Mouse (Mus musculus) embryo, embryonic 10.5 days (tissue): ENCODE results near the gene Oaz2.
"Not testable (repeated sequence)": the region's sequence is repeated elsewhere in the genome, so short reads cannot be mapped to it uniquely, and the experiment has no call there.

Source experiments
- DNase-seq: peaks from one replicate; pipeline ENCODE4 v3.0.0-alpha.2; 2015; ENCODE audit warnings: low spot score

The Oaz2 gene

GRCm38 (mm10) chr9:65651957-65652356 lies 15.8 kb upstream of the Oaz2 start:
- DNase-seq, result not testable (repeated sequence)

GRCm38 (mm10) chr9:65653741-65654140 lies 14.1 kb upstream of the Oaz2 start:
- DNase-seq, result no peak

DNA sequence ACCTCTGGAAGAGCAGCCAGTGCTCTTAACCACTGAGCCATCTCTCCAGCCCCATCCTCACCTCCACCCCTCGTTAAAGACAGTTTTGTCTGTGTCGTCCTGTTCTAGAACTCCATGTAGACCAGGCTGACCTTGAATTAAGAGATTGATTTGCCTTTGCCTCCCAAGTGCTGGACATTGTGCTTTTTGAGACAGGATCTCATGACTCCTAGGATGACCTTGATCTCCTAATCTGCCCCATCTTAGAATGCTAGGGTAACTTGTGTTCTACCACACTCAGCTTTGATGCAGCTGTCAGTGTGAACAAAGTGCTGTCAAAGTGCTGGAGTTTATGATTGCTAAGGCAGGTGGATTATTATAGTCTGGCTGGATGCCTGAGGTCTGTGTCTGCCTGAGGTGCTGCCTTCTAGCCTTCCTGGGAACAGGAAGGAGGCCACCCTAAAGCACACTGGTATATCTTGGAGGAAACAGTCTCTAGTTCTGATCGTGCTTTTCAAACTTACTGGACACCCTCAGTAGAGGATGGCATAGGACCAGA lies 13.0 kb upstream of the Oaz2 start:
- DNase-seq, result no peak

GRCm38 (mm10) chr9:65655540-65655939 lies 12.3 kb upstream of the Oaz2 start:
- no peak for DNase-seq

- no peak for DNase-seq
Observed at GRCm38 (mm10) chr9:65657218-65657617, 10.6 kb upstream of the Oaz2 start.

DNA sequence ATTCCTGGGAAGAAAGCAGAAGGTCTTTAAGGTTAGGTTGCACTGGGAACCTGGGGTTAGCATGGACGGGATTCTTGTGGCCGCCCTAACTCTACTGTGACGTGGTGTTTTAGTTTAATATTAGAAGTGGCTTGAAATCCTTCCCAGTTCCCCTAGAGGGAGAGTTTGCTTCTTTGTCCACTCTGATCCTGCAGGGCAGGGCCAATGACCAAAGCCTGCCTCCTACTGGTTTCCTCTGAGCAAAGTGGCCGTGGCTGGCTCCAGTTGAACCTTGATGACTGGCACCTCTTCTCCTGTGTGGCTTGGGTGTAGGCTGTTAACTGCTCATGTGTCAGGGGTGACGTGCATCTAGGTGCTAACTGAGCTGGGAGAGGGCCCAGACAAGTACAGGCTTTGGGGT lies 6.8 kb upstream of the Oaz2 start:
- DNase-seq, result no peak

DNA sequence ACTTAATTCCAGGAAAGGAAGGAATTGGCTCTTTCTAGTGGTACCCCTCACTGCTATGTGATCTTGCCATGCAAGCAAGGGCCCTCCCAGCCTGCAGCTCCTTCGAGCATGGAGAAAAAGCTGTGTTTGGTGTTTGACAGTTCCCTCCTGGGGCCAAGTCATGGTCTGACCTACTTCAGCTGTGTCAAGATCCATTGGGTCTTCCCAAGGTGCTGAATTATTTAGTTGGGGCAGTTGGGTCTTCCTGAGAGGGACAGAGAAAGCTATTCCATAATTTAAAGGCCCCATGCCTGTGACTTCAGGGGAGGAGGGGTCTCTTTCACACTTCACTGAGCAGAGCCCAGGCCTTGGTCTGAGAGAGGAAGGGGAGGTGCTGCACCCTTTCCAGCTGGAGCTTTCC lies 6.3 kb upstream of the Oaz2 start:
- no peak for DNase-seq

- DNase-seq, result peak; percentile 82
Observed at GRCm38 (mm10) chr9:65664163-65664562, 3.6 kb upstream of the Oaz2 start.

- peak; percentile 76 for DNase-seq
Observed at GRCm38 (mm10) chr9:65666042-65666441, 1.8 kb upstream of the Oaz2 start.

GRCm38 (mm10) chr9:65671431-65671931 lies 3.7 kb downstream of the Oaz2 start:
- no peak for DNase-seq

DNA sequence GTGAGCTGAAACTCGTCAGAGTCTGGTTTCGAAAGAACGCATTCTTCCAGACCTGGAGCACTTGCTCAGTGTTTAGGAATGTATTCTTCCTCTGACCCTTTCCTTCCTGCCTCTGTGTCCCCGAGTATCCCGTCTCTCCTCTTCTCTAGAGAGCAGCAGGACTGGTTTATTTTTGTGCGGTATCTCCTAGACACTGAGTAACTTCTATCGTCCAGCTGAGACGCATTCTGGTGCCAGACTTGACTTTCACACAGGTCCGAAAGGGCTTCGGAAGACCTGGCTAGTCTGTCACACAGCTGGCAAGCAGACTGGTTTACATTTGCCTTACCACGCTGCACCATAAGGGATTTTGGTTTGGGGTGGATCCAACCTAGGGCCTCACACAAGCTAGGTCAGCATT lies 5.2 kb downstream of the Oaz2 start:
- no peak for DNase-seq

DNA sequence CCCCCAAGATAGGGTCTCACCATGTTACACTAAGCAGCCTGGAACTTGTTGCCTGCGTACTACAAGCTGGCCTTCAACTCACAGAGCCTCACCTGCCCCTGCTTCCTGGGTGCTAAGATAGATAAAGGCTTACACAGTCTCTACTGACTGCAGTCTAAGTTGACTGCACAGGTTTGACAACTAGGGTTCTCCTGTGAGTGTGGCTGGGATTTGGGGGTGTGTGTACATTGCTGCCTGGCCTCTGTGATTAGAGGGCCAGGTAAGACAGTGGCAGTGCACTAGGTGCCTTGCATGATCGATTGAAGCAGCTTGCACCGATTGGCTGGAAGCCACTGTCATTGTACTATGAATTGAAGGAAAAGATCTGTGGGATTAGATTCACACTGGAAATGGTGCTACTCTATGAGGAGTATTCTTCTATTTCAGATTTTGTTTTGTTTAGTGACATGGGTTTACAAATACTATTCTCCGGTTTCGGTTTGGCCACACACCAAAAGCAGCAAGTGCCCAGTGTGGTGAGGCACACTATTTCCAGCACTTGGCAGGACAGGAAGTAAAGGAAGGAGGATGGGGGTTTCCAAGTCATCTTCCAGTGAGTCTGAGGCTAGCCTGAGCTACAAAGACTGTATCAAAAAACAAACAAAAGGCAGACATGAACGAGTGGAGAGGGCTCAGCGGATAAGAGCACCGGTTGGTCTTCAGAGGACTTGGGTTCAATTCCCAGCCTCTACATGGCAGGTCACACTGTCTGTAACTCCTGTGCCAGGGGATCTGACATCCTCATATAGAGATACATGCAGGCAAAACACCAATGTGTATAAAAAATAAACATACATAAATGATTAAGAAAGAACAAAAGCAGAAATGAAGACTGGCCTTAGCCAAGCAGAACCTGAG lies 7.9 kb downstream of the Oaz2 start:
- DNase-seq, result no peak

DNA sequence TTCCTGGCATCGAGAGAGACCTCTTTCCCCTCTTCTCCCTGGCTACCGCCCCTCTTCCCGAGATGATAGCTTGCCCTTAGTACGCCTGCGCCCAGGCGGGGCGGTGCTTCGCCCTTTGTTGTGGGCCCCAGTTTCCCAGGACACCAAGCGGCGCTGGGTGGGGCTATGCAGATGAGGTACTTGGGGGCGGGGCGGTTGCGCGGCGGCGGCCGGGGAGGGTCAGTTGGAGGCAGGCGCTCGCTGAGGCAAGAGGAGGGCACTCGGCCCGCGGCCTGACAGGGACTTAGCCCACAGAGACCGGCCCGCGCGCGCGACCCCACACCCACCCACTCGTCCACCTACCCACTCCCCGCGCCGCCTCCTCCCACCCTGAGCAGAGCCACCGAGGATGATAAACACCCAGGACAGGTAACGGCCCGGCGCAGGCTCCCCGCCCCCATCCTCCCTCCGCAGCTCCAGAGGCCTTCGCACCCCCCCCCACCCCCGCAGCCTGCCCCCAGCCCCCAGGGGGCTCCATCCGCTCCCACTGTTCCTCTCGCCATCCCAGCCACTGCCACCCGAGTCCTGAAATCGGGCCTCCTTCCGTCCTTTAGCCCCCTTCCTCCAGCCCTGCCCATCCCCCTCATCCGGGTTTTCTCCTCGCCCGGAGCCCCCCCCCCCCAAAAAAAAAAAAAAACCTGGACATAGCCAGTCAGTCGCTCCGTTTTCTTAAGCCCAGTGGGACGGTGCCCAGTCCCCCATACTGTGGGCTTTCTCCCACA lies 8.7 kb downstream of the Oaz2 start:
- DNase-seq, result peak; percentile 99

DNA sequence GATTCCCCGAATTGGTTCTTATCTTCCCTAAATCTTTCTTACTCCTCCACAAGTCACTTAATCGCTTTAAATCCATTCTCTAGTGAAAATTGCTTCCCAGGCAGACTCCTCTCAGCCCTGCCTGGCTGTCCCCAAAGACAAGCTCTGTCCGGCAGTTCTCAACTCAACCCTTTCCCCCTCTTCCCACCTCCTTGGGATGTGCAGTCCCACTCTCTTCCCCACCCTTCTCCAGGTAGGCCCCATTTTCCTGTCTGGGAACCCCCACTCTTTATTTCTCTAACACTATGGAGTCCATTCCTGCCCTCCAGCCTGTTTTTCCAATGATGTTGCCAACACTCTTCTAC lies 9.3 kb downstream of the Oaz2 start:
- DNase-seq, result no peak

DNA sequence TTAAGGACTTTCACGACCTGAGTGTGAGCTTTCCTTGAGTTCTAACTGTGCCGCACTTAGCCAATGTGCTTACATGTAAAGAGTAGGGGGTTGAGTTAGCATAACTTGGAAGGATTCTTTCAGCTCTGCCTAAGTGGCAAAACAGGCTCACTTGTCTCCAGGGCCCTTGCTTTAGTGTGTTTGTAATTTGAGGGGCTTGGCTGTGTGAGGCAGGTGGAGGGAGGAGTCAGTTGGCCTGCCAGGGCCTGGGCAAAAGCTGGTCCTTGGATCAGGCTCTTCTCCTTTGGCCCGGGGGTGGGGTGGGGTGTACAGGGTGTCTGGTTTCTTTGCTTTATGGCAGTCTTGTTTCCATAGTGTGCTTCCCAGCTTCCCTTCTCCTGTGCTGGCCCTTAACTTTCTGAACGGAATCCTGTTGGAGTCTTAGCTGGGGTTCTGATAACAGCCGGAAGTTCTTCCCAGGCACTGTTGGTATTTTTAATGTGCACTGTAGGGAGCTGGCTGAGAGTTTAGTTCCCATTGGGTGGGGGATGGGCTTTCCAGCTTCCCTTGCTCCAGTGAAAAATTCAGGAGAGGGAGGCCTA lies 11.5 kb downstream of the Oaz2 start:
- peak; percentile 58 for DNase-seq

DNA sequence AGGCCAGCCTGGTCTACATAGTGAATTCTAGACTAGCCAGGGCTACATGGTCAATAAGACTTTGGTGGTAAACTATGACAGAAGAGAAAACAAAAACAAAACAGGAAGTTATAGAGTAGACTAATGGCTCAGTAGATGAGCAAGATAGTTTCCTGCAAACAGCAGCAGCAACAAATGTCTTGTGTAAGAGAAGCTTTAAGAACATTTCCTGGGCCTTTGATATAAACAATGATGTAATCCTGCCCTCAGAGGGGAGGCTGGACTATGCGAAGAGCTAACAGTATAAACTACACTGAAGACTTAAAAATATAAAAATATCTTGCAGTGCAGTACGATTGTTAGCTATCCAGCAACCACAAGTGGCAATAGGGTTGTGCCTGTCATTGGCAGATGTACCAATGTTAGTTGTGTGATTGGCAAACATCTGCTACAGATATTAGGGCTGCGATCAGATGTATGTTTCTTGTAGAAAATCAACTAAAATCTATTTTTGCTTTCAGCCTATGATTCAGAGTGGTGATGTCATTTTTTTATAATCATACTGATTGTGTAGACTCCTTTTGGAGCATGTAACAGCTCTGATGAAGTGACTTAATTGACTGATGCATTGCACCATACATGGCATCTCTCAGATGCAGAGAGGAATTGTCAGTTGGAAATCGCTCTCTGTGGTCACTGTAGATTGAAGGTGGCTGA lies 13.3 kb downstream of the Oaz2 start:
- no peak for DNase-seq

- DNase-seq, result no peak
Observed at GRCm38 (mm10) chr9:65681634-65681940, 13.8 kb downstream of the Oaz2 start.

GRCm38 (mm10) chr9:65682183-65682582 lies 14.4 kb downstream of the Oaz2 start:
- no peak for DNase-seq

GRCm38 (mm10) chr9:65682994-65683393 lies 15.2 kb downstream of the Oaz2 start:
- DNase-seq, result peak; percentile 66

DNA sequence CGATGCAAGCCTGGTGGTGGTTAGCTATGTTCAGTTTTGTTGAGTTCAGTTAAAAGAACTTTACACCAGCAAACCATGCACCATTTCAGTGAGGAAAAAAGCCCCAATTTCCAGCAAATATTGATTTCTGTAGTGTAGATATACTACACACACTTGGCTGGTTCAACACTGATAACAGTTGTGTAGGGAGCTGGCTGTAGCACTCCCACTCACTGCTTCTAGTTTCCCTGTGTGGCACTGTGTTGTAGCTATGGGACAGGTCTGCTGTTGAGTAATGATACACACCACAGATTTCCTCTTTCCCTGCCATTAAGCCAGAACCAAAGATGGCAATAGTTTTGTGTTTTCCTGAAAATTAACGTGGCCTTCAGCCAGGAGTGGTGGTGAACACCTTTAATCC lies 16.9 kb downstream of the Oaz2 start:
- DNase-seq, result no peak

DNA sequence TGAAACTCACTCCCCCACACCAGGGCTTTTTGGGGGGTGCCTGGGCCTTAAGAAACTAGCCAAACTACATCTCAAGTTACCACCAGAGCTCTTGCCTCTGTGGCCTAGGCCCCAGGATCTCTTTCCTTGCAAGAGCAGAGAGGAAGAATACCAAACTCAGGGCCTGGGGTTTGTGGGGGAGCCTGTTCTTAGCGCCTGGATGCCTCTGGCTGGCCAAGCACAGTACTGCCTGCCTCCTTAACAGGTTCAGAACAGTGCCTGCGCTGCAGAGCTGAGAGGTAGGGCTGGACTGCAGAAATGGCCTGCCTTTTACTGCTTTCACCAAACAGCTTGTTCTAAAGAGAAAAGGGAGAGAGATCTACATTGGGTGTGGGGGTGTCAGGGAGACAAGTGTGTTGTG lies 22.1 kb downstream of the Oaz2 start:
- DNase-seq, result not testable (repeated sequence)

DNA sequence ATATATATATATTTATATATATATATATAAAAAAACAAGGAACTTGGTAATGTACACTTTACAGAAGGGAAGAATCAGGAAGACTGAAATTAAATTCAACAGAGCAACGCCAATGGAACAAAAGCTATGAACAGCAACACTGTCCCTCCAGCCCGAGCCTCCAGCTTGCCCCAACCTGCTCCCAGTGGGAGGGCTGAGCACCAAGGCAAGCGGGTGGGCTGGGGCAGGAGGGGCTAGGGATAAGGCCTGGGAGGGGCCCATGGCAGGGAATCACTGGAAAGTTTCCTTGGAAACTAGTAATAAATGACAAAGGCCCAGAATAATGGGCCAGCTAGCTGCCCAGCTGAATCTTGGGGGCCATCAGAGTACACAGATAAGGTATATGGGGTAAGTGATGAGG lies 24.7 kb downstream of the Oaz2 start:
- no peak for DNase-seq
